Mouse (Mus musculus) left cerebral cortex, postnatal 10 days (tissue): ENCODE data around the gene Tspan14. TPM values are rescaled to one million over a fixed set of nuclear protein-coding genes. Genes with fewer than 3 reads are reported as not detected.

Experiments used
- DNase-seq, 2 experiments: peaks; one replicate each; pipeline ENCODE4 v3.0.0; 2021 to 2022; ENCODE audit warnings: low spot score in 2 of 2, mixed read lengths in 1 of 2; ENCODE audit errors: extremely low spot score in 1 of 2
- intact Hi-C: fragments of 180-260 bp; cut with DNase I; formaldehyde crosslinking; loops from one replicate; pipeline ENCODE4 v1.15.1; 2025
- total RNA-seq, 2 experiments: library from RNA; stranded (reverse); gene quantifications; 2 replicates each; pipeline ENCODE4 v1.2.3; 2021

Gene Tspan14
- total RNA-seq, 2 experiments from 2014 or later: 63.3 to 64.5 TPM

GRCm38 (mm10) chr14:40931115-40931829 lies 35.3 kb downstream of the Tspan14 start:
- DNase-seq: no peak
- intact Hi-C loops: no loop called here

GRCm38 (mm10) chr14:40929943-40930342 lies 36.7 kb downstream of the Tspan14 start:
- intact Hi-C loops: no loop called here
- no peak for DNase-seq

GRCm38 (mm10) chr14:40928897-40929296 lies 37.7 kb downstream of the Tspan14 start:
- DNase-seq: no peak
- intact Hi-C loops: no loop called here

- no peak for DNase-seq
- intact Hi-C loops: no loop called here
Observed at GRCm38 (mm10) chr14:40927041-40927440, 39.6 kb downstream of the Tspan14 start.

GRCm38 (mm10) chr14:40924378-40925113 lies 42.1 kb downstream of the Tspan14 start:
- DNase-seq: peak; percentile 24 to 37
- intact Hi-C loops: no loop called here

GRCm38 (mm10) chr14:40921241-40921640 lies 45.4 kb downstream of the Tspan14 start:
- intact Hi-C loops: no loop called here
- DNase-seq: no peak

GRCm38 (mm10) chr14:40919521-40919920 lies 47.1 kb downstream of the Tspan14 start:
- DNase-seq: no peak
- intact Hi-C loops: loop anchor here (5.0 kb wide), 1 partner anchor 113 kb away; no protein-coding TSS in a partner anchor

- intact Hi-C loops: loop anchor here (5.0 kb wide), 1 partner anchor 114 kb away; no protein-coding TSS in a partner anchor
- DNase-seq: no peak
Observed at GRCm38 (mm10) chr14:40918477-40918876, 48.1 kb downstream of the Tspan14 start.

- peak; percentile 87 for DNase-seq
- intact Hi-C loops: loop anchor here (2.0 to 5.0 kb wide), 2 partner anchors 57 to 115 kb away; no protein-coding TSS in a partner anchor
Observed at GRCm38 (mm10) chr14:40917632-40918031, 49.0 kb downstream of the Tspan14 start.

GRCm38 (mm10) chr14:40916667-40917066 lies 49.9 kb downstream of the Tspan14 start:
- intact Hi-C loops: loop anchor here (2.0 to 5.0 kb wide), 2 partner anchors 58 to 116 kb away; no protein-coding TSS in a partner anchor
- DNase-seq: no peak

- no peak for DNase-seq
- intact Hi-C loops: loop anchor here (2.0 to 5.0 kb wide), 2 partner anchors 59 to 116 kb away; no protein-coding TSS in a partner anchor
Observed at GRCm38 (mm10) chr14:40915838-40916237, 50.8 kb downstream of the Tspan14 start.

GRCm38 (mm10) chr14:40914701-40915100 lies 51.9 kb downstream of the Tspan14 start:
- intact Hi-C loops: loop anchor here (5.0 kb wide), 1 partner anchor 118 kb away; no protein-coding TSS in a partner anchor
- peak in 1 of 2 experiments; percentile 66 for DNase-seq

- intact Hi-C loops: no loop called here
Observed at GRCm38 (mm10) chr14:40913709-40914108, 52.9 kb downstream of the Tspan14 start.

GRCm38 (mm10) chr14:40911529-40911928 lies 55.1 kb downstream of the Tspan14 start:
- DNase-seq: no peak
- intact Hi-C loops: no loop called here

More at GRCm38 (mm10) chr14:40913709-40914108, 52.9 kb downstream of the Tspan14 start:
- no peak for DNase-seq

GRCm38 (mm10) chr14:40908763-40909162 lies 57.8 kb downstream of the Tspan14 start:
- no peak for DNase-seq
- intact Hi-C loops: no loop called here

GRCm38 (mm10) chr14:40906770-40907169 lies 59.8 kb downstream of the Tspan14 start:
- intact Hi-C loops: no loop called here
- no peak for DNase-seq

- intact Hi-C loops: no loop called here
- no peak for DNase-seq
Observed at GRCm38 (mm10) chr14:40905813-40906212, 60.8 kb downstream of the Tspan14 start.

- DNase-seq: no peak
- intact Hi-C loops: no loop called here
Observed at GRCm38 (mm10) chr14:40902307-40903055, 64.1 kb downstream of the Tspan14 start.

GRCm38 (mm10) chr14:40900267-40900666 lies 66.3 kb downstream of the Tspan14 start:
- intact Hi-C loops: no loop called here

More at GRCm38 (mm10) chr14:40900267-40900666, 66.3 kb downstream of the Tspan14 start:
- DNase-seq: no peak
